Mouse (Mus musculus) heart, embryonic 16.5 days (tissue): ENCODE results near the gene Mrps5. TPM values are rescaled to one million over a fixed set of nuclear protein-coding genes. Genes with fewer than 3 reads are reported as not detected.

Source experiments
- ATAC-seq: fragments of 200-750 bp; cut with Nextera tagmentation; replicated peaks from 2 replicates; pipeline ENCODE4 v1.8.0; 2017; ENCODE audit warnings: moderate number of reproducible peaks; ENCODE audit not compliant: insufficient read depth, low FRiP score; ENCODE audit errors: extremely low read depth
- H3K27ac ChIP-seq: fragments of 300-500 bp; sonication (generic); 2 replicates; pipeline ENCODE4 v1.5.1; 2014; ENCODE audit warnings: mild to moderate bottlenecking, low read length, control low read depth, moderate library complexity
- H3K27me3 ChIP-seq: fragments of 300-500 bp; sonication (generic); 2 replicates; pipeline ENCODE4 v1.6.1; 2014; ENCODE audit warnings: low read length, mixed read lengths; ENCODE audit not compliant: control insufficient read depth, insufficient read depth
- H3K36me3 ChIP-seq: fragments of 300-500 bp; sonication (generic); 2 replicates; pipeline ENCODE4 v1.6.1; 2014; ENCODE audit not compliant: control insufficient read depth, insufficient read depth
- H3K4me1 ChIP-seq: fragments of 300-500 bp; sonication (generic); 2 replicates; pipeline ENCODE4 v1.6.1; 2014; ENCODE audit warnings: low read length, mixed read lengths; ENCODE audit not compliant: control insufficient read depth, insufficient read depth
- H3K4me2 ChIP-seq: fragments of 300-500 bp; sonication (generic); 2 replicates; pipeline ENCODE4 v1.6.1; 2014; ENCODE audit warnings: low read depth, mild to moderate bottlenecking, control low read depth, low read length
- H3K4me3 ChIP-seq: fragments of 300-500 bp; sonication (generic); 2 replicates; pipeline ENCODE4 v1.5.1; 2014; ENCODE audit warnings: mild to moderate bottlenecking, control low read depth, low read length
- H3K9ac ChIP-seq: fragments of 300-500 bp; sonication (generic); 2 replicates; pipeline ENCODE4 v1.6.1; 2014; ENCODE audit warnings: low read length, control low read depth
- H3K9me3 ChIP-seq: fragments of 300-500 bp; sonication (generic); replicated peaks from 2 replicates; pipeline ENCODE4 v1.6.1; 2016; ENCODE audit warnings: low read length; ENCODE audit not compliant: control insufficient read depth
- WGBS: fragments of 180-500 bp; shearing (Covaris S2); extraction: QIAGEN DNeasy Blood & Tissue Kit; methylation state at CpG from one replicate; pipeline ENCODE4 v1.1.7; 2014; 5-methylcytosine and 5-hydroxymethylcytosine counted together
- polyA plus RNA-seq: library from polyadenylated mRNA; unstranded; fragments of >200 nt; fragmentation: Nextera tagmentation; extraction: Ambion mirVana; gene quantifications from 2 replicates; pipeline ENCODE4 v1.2.1, GENCODE M21; 2015

Mrps5 gene
- polyA plus RNA-seq, 1 experiment from 2014 or later, result 133 TPM

DNA sequence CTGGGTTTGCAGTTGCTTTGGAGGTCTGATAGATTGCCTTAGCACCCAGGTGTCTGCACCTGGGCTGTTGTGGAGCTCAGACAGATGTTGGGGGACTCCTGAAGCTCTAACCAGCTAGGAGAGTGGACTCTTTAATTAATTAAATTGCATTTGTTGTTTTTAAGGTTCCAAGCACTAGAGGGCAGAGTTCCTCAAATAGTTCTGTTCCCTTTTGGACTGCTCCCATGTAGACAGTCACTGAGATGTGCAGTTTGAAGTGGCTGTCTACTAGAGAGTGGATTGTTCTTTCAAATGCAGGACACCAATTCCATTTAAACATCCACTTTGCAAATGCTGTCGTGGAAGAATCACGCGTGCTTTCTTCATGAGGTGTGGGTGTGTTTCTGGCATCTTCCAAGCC, 21.2 kb downstream of the Mrps5 start:
- Histone ChIP-seq H3K36me3 (peaks cover 13% of the 10 kb centered on the region), H3K4me1 (peaks cover 10% of the 10 kb centered on the region), H3K4me2 (no peak overlapping the region), H3K27me3 (no peaks in the 10 kb centered on the region; the same call in 1 of the 2 replicates), H3K27ac (no peak overlapping the region), H3K9me3 (no peaks in the 10 kb centered on the region), H3K4me3 (no peak overlapping the region), H3K9ac (no peak overlapping the region)
- ATAC-seq, result no peak
- WGBS, result 36% methylated on average over 3 of the region's 3 CpGs

DNA sequence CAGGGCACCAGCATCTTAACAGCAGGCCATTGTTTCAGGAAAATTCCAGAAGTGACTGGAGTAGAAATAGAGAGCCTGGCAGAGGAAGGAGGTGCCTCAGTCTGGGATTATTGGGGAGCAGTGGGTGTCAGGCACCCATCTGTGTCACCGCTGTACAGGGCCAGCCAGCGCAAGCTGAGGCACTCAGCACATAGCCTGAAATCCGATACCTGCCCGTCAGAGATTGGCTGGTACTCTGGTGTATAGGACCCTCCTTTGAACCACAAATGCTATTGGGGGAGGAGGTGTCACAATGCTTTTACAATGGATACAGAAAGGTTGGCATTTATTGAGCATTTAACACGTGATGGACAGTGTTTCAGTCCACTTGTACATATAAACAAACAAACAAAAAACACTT, 22.0 kb downstream of the Mrps5 start:
- H3K9ac ChIP-seq, result 0 out of 2 replicates have a peak overlapping the region, but pooled peaks have one; percentile 7
- no peaks in the 10 kb centered on the region; the same call in 1 of the 2 replicates for H3K27me3 ChIP-seq
- no peak for ATAC-seq
- H3K9me3 ChIP-seq, result no peaks in the 10 kb centered on the region
- no peak overlapping the region for H3K4me3 ChIP-seq
- H3K27ac ChIP-seq, result no peak overlapping the region
- peaks cover 10% of the 10 kb centered on the region for H3K4me1 ChIP-seq
- 8% methylated on average over 5 of the region's 5 CpGs for WGBS
- peaks cover 13% of the 10 kb centered on the region for H3K36me3 ChIP-seq
- no peak overlapping the region for H3K4me2 ChIP-seq

DNA sequence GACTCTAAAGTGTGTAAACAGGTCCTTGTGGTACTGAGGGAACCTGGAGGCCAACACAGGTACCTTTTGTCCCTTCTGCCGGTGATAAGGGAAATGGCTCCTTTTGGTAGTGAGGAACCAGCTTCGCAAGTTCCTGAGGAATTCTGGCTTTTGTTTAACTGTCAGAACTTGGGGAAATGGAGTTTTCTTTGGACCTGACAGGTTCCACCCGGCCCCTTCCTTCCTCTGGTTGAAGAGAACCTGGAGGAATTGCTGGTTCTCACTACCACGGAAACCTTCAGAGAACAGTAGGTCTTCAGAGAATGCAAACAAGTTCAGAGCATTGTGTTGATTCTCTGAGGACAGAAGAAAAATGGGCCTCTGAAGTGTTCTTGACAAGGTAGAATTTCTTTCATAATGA, 24.4 kb downstream of the Mrps5 start:
- Histone ChIP-seq H3K4me3 (no peak overlapping the region), H3K9ac (no peak overlapping the region), H3K4me2 (no peak overlapping the region), H3K4me1 (peaks cover 10% of the 10 kb centered on the region), H3K27ac (no peak overlapping the region), H3K36me3 (no peaks in the 10 kb centered on the region), H3K9me3 (no peaks in the 10 kb centered on the region), H3K27me3 (no peaks in the 10 kb centered on the region; the same call in 1 of the 2 replicates)
- ATAC-seq, result no peak
- 56% methylated on average over 4 of the region's 4 CpGs for WGBS

DNA sequence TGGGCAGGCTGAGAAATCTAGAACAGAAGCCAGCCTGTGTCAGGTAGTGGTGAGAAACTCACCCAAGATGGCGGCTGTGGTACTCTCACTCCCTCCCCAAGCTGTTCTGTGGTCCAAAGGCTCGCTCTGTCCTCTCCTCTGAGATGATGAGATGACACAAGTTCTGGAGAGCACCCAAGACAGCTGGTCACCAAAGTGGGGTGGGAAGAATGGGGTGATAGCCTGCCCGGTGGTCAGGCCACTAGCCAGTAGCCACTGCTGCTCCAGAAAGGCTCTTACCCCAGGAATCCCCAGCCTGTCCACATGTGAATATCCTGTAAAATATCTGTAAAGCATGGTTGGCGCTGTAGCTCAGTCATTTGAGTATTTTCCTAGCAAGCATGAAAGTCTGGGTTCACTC, 25.3 kb downstream of the Mrps5 start:
- 83% methylated on average over 4 of the region's 4 CpGs for WGBS
- Histone ChIP-seq H3K4me2 (no peak overlapping the region), H3K27me3 (no peaks in the 10 kb centered on the region; the same call in 1 of the 2 replicates), H3K4me1 (peaks cover 10% of the 10 kb centered on the region), H3K9ac (no peak overlapping the region), H3K4me3 (no peak overlapping the region), H3K9me3 (no peaks in the 10 kb centered on the region), H3K36me3 (no peaks in the 10 kb centered on the region), H3K27ac (no peak overlapping the region)
- no peak for ATAC-seq

DNA sequence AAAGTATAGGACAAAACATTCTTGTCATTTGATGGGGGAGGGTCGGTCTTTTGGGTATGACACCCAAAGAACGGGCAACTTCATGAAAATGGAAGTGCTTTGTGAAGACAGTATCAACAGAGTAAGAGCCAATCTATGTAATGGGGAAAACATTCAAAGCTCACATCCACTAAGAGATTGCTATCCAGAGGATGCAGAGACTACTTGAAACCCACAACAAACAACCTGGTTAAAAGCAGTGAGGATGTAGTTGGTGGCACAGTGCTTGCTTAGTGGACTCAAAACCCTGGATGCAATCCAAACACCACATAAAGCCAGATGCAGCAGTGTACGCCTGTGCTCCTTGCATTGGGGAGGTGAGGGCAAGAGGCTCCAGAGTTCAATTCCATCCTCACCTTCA, 32.3 kb downstream of the Mrps5 start:
- no peaks in the 10 kb centered on the region for H3K4me1 ChIP-seq
- no peaks in the 10 kb centered on the region for H3K9me3 ChIP-seq
- H3K4me2 ChIP-seq, result no peak overlapping the region
- no peak for ATAC-seq
- 62% methylated on average over 3 of the region's 3 CpGs for WGBS
- no peaks in the 10 kb centered on the region for H3K36me3 ChIP-seq
- no peak overlapping the region for H3K9ac ChIP-seq
- no peak overlapping the region for H3K27ac ChIP-seq
- no peaks in the 10 kb centered on the region for H3K27me3 ChIP-seq
- H3K4me3 ChIP-seq, result no peak overlapping the region

DNA sequence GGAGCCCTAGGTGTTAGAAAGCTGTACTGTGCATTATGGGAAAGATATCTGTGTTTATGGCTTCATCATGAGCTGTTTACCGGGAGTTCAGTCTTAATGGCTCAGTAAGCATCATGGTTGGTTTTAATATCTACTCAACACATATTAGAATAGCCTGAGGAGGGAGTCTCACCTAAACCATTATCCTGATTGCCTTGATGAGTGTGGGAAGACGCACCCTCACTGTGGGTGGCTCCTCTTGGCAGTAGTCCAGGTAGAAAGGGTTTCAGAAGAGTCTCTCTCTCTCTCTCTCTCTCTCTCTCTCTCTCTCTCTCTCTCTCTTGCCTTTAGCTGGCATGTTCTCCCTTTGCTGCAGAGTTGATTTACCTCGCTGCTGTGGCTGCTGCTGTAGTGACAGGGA, 35.0 kb downstream of the Mrps5 start:
- no peak overlapping the region for H3K9ac ChIP-seq
- H3K27me3 ChIP-seq, result no peaks in the 10 kb centered on the region
- H3K4me3 ChIP-seq, result no peak overlapping the region
- H3K4me1 ChIP-seq, result no peaks in the 10 kb centered on the region
- H3K4me2 ChIP-seq, result no peak overlapping the region
- ATAC-seq, result no peak
- no peak overlapping the region for H3K27ac ChIP-seq
- no peaks in the 10 kb centered on the region for H3K9me3 ChIP-seq
- 45% methylated on average over 3 of the region's 3 CpGs for WGBS
- no peaks in the 10 kb centered on the region for H3K36me3 ChIP-seq

DNA sequence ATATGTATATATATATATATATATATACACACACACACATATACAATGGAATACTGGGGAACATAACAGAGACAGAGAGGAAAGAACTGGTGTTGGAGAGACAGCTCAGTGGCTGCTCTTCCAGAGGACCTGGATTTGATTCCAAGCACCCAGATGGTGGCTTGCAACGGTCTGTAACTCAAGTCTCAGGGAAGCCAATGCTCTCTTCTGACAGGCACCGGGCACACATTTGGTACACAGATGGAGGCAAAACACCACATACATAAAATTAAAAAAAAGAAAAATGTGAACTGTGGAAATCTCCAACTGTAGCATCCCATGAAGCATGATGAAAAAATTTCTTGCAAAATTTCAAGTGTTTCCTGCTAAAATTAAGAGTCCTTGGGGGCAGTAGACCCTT, 37.8 kb downstream of the Mrps5 start:
- Histone ChIP-seq H3K4me3 (no peak overlapping the region), H3K4me2 (no peak overlapping the region), H3K27ac (no peak overlapping the region), H3K36me3 (no peaks in the 10 kb centered on the region), H3K4me1 (no peaks in the 10 kb centered on the region), H3K27me3 (no peaks in the 10 kb centered on the region), H3K9me3 (no peaks in the 10 kb centered on the region), H3K9ac (no peak overlapping the region)
- ATAC-seq, result no peak
- WGBS, result 86% methylated on average over 2 of the region's 2 CpGs

DNA sequence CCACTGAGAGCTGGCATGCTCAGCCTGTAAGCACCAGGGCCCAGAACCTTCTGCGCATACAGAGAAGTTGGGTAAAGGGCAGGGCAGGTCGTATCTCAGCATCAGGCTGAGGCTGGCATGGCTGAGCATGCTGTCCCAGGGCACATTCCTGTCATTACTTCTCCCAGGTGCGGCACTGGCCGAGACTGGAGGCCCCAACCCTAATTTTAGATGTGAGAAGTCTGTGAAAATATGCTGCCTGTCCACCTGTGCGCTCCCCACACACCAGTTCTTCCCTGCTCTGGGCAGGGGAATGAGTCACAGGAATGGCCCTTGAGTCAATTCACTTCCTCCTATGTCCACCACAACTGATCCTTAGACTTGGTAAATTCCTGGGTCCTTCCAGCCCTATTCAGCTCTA, 38.6 kb downstream of the Mrps5 start:
- no peak overlapping the region for H3K27ac ChIP-seq

DNA sequence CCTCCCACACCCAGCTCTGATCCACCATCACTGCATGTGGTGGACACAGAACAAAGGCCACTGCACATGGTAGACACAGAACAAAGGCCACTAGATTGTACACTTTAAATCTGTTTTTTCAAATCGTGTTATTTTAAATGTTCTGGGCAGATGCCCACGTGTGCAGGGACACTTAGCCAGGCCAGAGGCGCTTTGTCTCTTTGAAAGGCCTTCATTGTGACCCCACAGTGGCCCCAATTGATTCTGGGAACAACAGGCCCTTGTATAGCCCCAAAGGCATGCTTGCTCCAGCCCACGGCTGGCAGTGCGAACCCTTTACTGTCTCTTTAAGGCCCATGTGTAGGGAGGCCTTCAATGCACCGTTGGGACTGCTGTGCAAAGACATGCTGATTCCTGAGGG, 40.3 kb downstream of the Mrps5 start:
- no peaks in the 10 kb centered on the region for H3K27me3 ChIP-seq
- no peak overlapping the region for H3K4me2 ChIP-seq
- H3K4me3 ChIP-seq, result no peak overlapping the region
- WGBS, result 62% methylated on average over 6 of the region's 6 CpGs
- H3K4me1 ChIP-seq, result no peaks in the 10 kb centered on the region
- no peaks in the 10 kb centered on the region for H3K36me3 ChIP-seq
- H3K9ac ChIP-seq, result no peak overlapping the region
- H3K27ac ChIP-seq, result no peak overlapping the region
- ATAC-seq, result no peak
- H3K9me3 ChIP-seq, result no peaks in the 10 kb centered on the region

More for the DNA sequence above, 38.6 kb downstream of the Mrps5 start:
- Histone ChIP-seq H3K4me2 (no peak overlapping the region), H3K4me1 (no peaks in the 10 kb centered on the region), H3K36me3 (no peaks in the 10 kb centered on the region), H3K4me3 (no peak overlapping the region), H3K27me3 (no peaks in the 10 kb centered on the region), H3K9ac (no peak overlapping the region), H3K9me3 (no peaks in the 10 kb centered on the region)
- no peak for ATAC-seq
- WGBS, result 51% methylated on average over 5 of the region's 5 CpGs
